Mouse (Mus musculus) stomach, postnatal 0 days (tissue): ENCODE measurements around the gene E130114P18Rik. TPM values are rescaled to one million over a fixed set of nuclear protein-coding genes. Genes with fewer than 3 reads are reported as not detected.

ENCODE experiments used
- ATAC-seq: fragments of 200-750 bp; cut with Nextera tagmentation; 2 replicates; pipeline ENCODE4 v1.8.0; 2017; ENCODE audit not compliant: low FRiP score, low TSS enrichment
- DNase-seq: peaks from one replicate; pipeline ENCODE4 v3.0.0-alpha.2; 2016; ENCODE audit warnings: low spot score
- H3K27ac ChIP-seq: fragments of 300-500 bp; sonication (generic); replicated peaks from 2 replicates; pipeline ENCODE4 v1.5.1; 2014; ENCODE audit warnings: mild to moderate bottlenecking, control low read depth
- H3K27me3 ChIP-seq: fragments of 300-500 bp; sonication (generic); 2 replicates; pipeline ENCODE4 v1.6.1; 2014; ENCODE audit warnings: low read length; ENCODE audit not compliant: control insufficient read depth, insufficient read depth
- H3K36me3 ChIP-seq: fragments of 300-500 bp; sonication (generic); 2 replicates; pipeline ENCODE4 v1.6.1; 2014; ENCODE audit warnings: low read length, mixed read lengths; ENCODE audit not compliant: control insufficient read depth, insufficient read depth
- H3K4me1 ChIP-seq: fragments of 300-500 bp; sonication (generic); replicated peaks from 2 replicates; pipeline ENCODE4 v1.6.1; 2014; ENCODE audit warnings: antibody characterized with exemption; ENCODE audit not compliant: control insufficient read depth, insufficient read depth
- H3K4me2 ChIP-seq: fragments of 300-500 bp; sonication (generic); replicated peaks from 2 replicates; pipeline ENCODE4 v1.6.1; 2014; ENCODE audit warnings: low read depth, mild to moderate bottlenecking, control low read depth, moderate library complexity
- H3K4me3 ChIP-seq: fragments of 300-500 bp; sonication (generic); 2 replicates; pipeline ENCODE4 v1.5.1; 2014; ENCODE audit warnings: low read depth, low read length, control low read depth
- H3K9ac ChIP-seq: fragments of 300-500 bp; sonication (generic); 2 replicates; pipeline ENCODE4 v1.6.1; 2014; ENCODE audit warnings: mild to moderate bottlenecking, low read length, control low read depth, mixed read lengths
- H3K9me3 ChIP-seq: fragments of 300-500 bp; sonication (generic); 2 replicates; pipeline ENCODE4 v1.6.1; 2016; ENCODE audit warnings: low read length; ENCODE audit not compliant: control insufficient read depth
- CTCF ChIP-seq: IDR thresholded peaks from 2 replicates; pipeline ENCODE4 v1.5.1; 2016; ENCODE audit warnings: antibody characterized with exemption, low read depth, mild to moderate bottlenecking, moderate library complexity
- EP300 ChIP-seq: optimal IDR thresholded peaks from 2 replicates; pipeline ENCODE3; 2016; ENCODE audit warnings: antibody characterized with exemption
- WGBS: fragments of 180-500 bp; shearing (Covaris S2); extraction: QIAGEN DNeasy Blood & Tissue Kit; methylation state at CpG from one replicate; pipeline ENCODE4 v1.1.7; 2014; 5-methylcytosine and 5-hydroxymethylcytosine counted together
- polyA plus RNA-seq: library from polyadenylated mRNA; unstranded; fragments of >200 nt; fragmentation: Nextera tagmentation; extraction: Ambion mirVana; gene quantifications from 2 replicates; pipeline ENCODE4 v1.2.1, GENCODE M21; 2015

The E130114P18Rik gene
- polyA plus RNA-seq, 1 experiment from 2014 or later: 1.2 TPM

- no peaks in the 10 kb centered on the region for H3K9me3 ChIP-seq
- H3K9ac ChIP-seq: no peak overlapping the region
- H3K4me1 ChIP-seq: no peaks in the 10 kb centered on the region
- H3K36me3 ChIP-seq: no peaks in the 10 kb centered on the region
- no peak for ATAC-seq
- TF ChIP-seq EP300 (no peak), CTCF (no peak)
- H3K27me3 ChIP-seq: no peaks in the 10 kb centered on the region
- WGBS: 68% methylated on average over 4 of the region's 4 CpGs
- H3K4me2 ChIP-seq: no peak overlapping the region
- no peak overlapping the region for H3K27ac ChIP-seq
- no peak for DNase-seq
- H3K4me3 ChIP-seq: no peak overlapping the region
Observed at GRCm38 (mm10) chr4:97767025-97767424, 10.9 kb downstream of the E130114P18Rik start.

GRCm38 (mm10) chr4:97766100-97766499 lies 11.8 kb downstream of the E130114P18Rik start:
- no peak for ATAC-seq
- H3K9me3 ChIP-seq: no peaks in the 10 kb centered on the region
- no peak overlapping the region for H3K4me2 ChIP-seq
- no peaks in the 10 kb centered on the region for H3K36me3 ChIP-seq
- no peak overlapping the region for H3K4me3 ChIP-seq
- H3K27me3 ChIP-seq: no peaks in the 10 kb centered on the region
- no peak overlapping the region for H3K9ac ChIP-seq
- no peaks in the 10 kb centered on the region for H3K4me1 ChIP-seq
- WGBS: 84% methylated on average over 3 of the region's 3 CpGs
- no peak for TF ChIP-seq EP300
- no peak for TF ChIP-seq CTCF
- no peak for DNase-seq
- no peak overlapping the region for H3K27ac ChIP-seq

GRCm38 (mm10) chr4:97765341-97766020 lies 12.4 kb downstream of the E130114P18Rik start:
- no peak for TF ChIP-seq EP300
- TF ChIP-seq CTCF: no peak

GRCm38 (mm10) chr4:97764616-97765015 lies 13.3 kb downstream of the E130114P18Rik start:
- ATAC-seq: no peak

More at GRCm38 (mm10) chr4:97765341-97766020, 12.4 kb downstream of the E130114P18Rik start:
- Histone ChIP-seq H3K27ac (no peak overlapping the region), H3K4me3 (no peak overlapping the region), H3K4me2 (no peak overlapping the region), H3K4me1 (no peaks in the 10 kb centered on the region), H3K27me3 (no peaks in the 10 kb centered on the region), H3K36me3 (no peaks in the 10 kb centered on the region), H3K9ac (no peak overlapping the region), H3K9me3 (no peaks in the 10 kb centered on the region)
- no peak for DNase-seq
- ATAC-seq: no peak
- 79% methylated on average over 4 of the region's 4 CpGs for WGBS

GRCm38 (mm10) chr4:97758661-97759060 lies 19.2 kb downstream of the E130114P18Rik start:
- ATAC-seq: no peak

More at GRCm38 (mm10) chr4:97764616-97765015, 13.3 kb downstream of the E130114P18Rik start:
- Histone ChIP-seq H3K9me3 (no peaks in the 10 kb centered on the region), H3K9ac (no peak overlapping the region), H3K27me3 (no peaks in the 10 kb centered on the region), H3K4me2 (no peak overlapping the region), H3K27ac (no peak overlapping the region), H3K4me3 (no peak overlapping the region), H3K36me3 (no peaks in the 10 kb centered on the region), H3K4me1 (no peaks in the 10 kb centered on the region)
- WGBS: 34% methylated on average over 4 of the region's 4 CpGs
- no peak for DNase-seq
- TF ChIP-seq EP300 (no peak), CTCF (no peak)

GRCm38 (mm10) chr4:97757978-97758461 lies 19.9 kb downstream of the E130114P18Rik start:
- DNase-seq (peak; percentile 52), ATAC-seq (peak; percentile 63; the same call in 1 of the 2 replicates)

More at GRCm38 (mm10) chr4:97758661-97759060, 19.2 kb downstream of the E130114P18Rik start:
- TF ChIP-seq EP300 (no peak), CTCF (no peak)
- H3K27me3 ChIP-seq: no peaks in the 10 kb centered on the region
- WGBS: 63% methylated on average over 3 of the region's 3 CpGs
- H3K4me2 ChIP-seq: peak overlapping the region; percentile 77; the same call in 1 of the 2 replicates
- H3K36me3 ChIP-seq: no peaks in the 10 kb centered on the region
- H3K27ac ChIP-seq: no peak overlapping the region
- H3K4me3 ChIP-seq: peak overlapping the region; percentile 51; the same call in 1 of the 2 replicates
- no peak overlapping the region for H3K9ac ChIP-seq
- H3K4me1 ChIP-seq: no peaks in the 10 kb centered on the region
- DNase-seq: no peak
- H3K9me3 ChIP-seq: no peaks in the 10 kb centered on the region

More at GRCm38 (mm10) chr4:97757978-97758461, 19.9 kb downstream of the E130114P18Rik start:
- Histone ChIP-seq H3K9me3 (no peaks in the 10 kb centered on the region), H3K4me2 (peak overlapping the region; percentile 77), H3K9ac (peak overlapping the region; percentile 70), H3K4me3 (peak overlapping the region; percentile 51), H3K36me3 (no peaks in the 10 kb centered on the region), H3K27ac (peak overlapping the region; percentile 85), H3K27me3 (no peaks in the 10 kb centered on the region), H3K4me1 (no peaks in the 10 kb centered on the region)
- no peak for TF ChIP-seq EP300
- TF ChIP-seq CTCF: peak; percentile 39; the same call in 1 of the 2 replicates
- 3% methylated on average over 14 of the region's 14 CpGs for WGBS
